Mouse (Mus musculus): ENCODE results near the gene Tnpo3. TPM values are rescaled to one million over a fixed set of nuclear protein-coding genes. Genes with fewer than 3 reads are reported as not detected.

Tnpo3 gene
- 10 to 100 TPM; 65.9 to 66.4 TPM for total RNA-seq (2021)
- long read RNA-seq, experiment 1, full-length matches to known transcripts = 8 of 16 reads
- long read RNA-seq, experiment 1, partial matches to known transcripts = 0 of 16 reads
- long read RNA-seq, experiment 1, other reads (novel, unspliced or antisense) = 8 of 16 reads
- long read RNA-seq, experiment 2, full-length matches to known transcripts = 107 of 144 reads
- long read RNA-seq, experiment 2, partial matches to known transcripts = 5 of 144 reads
- long read RNA-seq, experiment 2, other reads (novel, unspliced or antisense) = 32 of 144 reads

- DNase-seq (ENCODE audit: low spot score in 2 of 2) = peak; percentile 71 to 89
These were observed at the start of gene Tnpo3 for GRCm38 (mm10) chr6:29609111-29610019. Gene Tnpo3 (minus strand): TSS chr6:29609887.

GRCm38 (mm10) chr6:29658626-29659475 is 49.2 kb upstream of the Tnpo3 start:
- DNase-seq (ENCODE audit: low spot score in 2 of 2) = no peak

GRCm38 (mm10) chr6:29653271-29653670 is 43.6 kb upstream of the Tnpo3 start:
- DNase-seq (ENCODE audit: low spot score in 2 of 2) = no peak

- no peak for DNase-seq (ENCODE audit: low spot score in 2 of 2)
These were observed 40.5 kb upstream of the Tnpo3 start for GRCm38 (mm10) chr6:29650170-29650549.

GRCm38 (mm10) chr6:29649494-29650169 is 39.9 kb upstream of the Tnpo3 start:
- peak; percentile 60 to 76 for DNase-seq (ENCODE audit: low spot score in 2 of 2)

GRCm38 (mm10) chr6:29641816-29642215 is 32.1 kb upstream of the Tnpo3 start:
- no peak for DNase-seq (ENCODE audit: low spot score in 2 of 2)

GRCm38 (mm10) chr6:29639580-29640419 is 30.1 kb upstream of the Tnpo3 start:
- no peak for DNase-seq (ENCODE audit: low spot score in 2 of 2)

GRCm38 (mm10) chr6:29638844-29639460 is 29.3 kb upstream of the Tnpo3 start:
- DNase-seq (ENCODE audit: low spot score in 2 of 2) = no peak

GRCm38 (mm10) chr6:29637397-29638373 is 28.0 kb upstream of the Tnpo3 start:
- no peak for DNase-seq (ENCODE audit: low spot score in 2 of 2)

- no peak for DNase-seq (ENCODE audit: low spot score in 2 of 2)
These were observed 26.8 kb upstream of the Tnpo3 start for GRCm38 (mm10) chr6:29636322-29637092.

GRCm38 (mm10) chr6:29634537-29634936 is 24.9 kb upstream of the Tnpo3 start:
- DNase-seq (ENCODE audit: low spot score in 2 of 2) = no peak

GRCm38 (mm10) chr6:29632552-29633292 is 23.0 kb upstream of the Tnpo3 start:
- DNase-seq (ENCODE audit: low spot score in 2 of 2) = no peak

GRCm38 (mm10) chr6:29631751-29632551 is 22.3 kb upstream of the Tnpo3 start:
- no peak for DNase-seq (ENCODE audit: low spot score in 2 of 2)

GRCm38 (mm10) chr6:29630216-29630615 is 20.5 kb upstream of the Tnpo3 start:
- DNase-seq (ENCODE audit: low spot score in 2 of 2) = no peak

GRCm38 (mm10) chr6:29627756-29628155 is 18.1 kb upstream of the Tnpo3 start:
- DNase-seq (ENCODE audit: low spot score in 2 of 2) = no peak

GRCm38 (mm10) chr6:29623857-29624256 is 14.2 kb upstream of the Tnpo3 start:
- no peak for DNase-seq (ENCODE audit: low spot score in 2 of 2)
